ENCODE assay signal across 8 mouse cellular contexts in genomic region chr10:80574896-80575295, GRCm38 (mm10). TPM values are rescaled to one million over a fixed set of nuclear protein-coding genes. Genes with fewer than 3 reads are reported as not detected.
DNase-seq lines count a peak whose midpoint lies in the region; ATAC-seq and TF ChIP-seq lines count a peak whose summit lies in the region.
"Had no signal": no experiment of that assay in that cellular context is flagged by ENCODE, and none has a peak within 500 bp of the region (broad histone marks: within the 10 kb centered on the region; RNA-seq: fewer than 3 reads in every experiment).

No protein-coding gene starts in this region.

- peaks cover 25% of the 10 kb centered on the region for H3K4me1 ChIP-seq in forebrain, postnatal 0 days (ENCODE audit: insufficient read depth)
- H3K4me1 ChIP-seq in midbrain, embryonic 15.5 days = peaks cover 57% of the 10 kb centered on the region

- no peak overlapping the region for H3K9ac ChIP-seq in forebrain, postnatal 0 days
- no peak overlapping the region for H3K9ac ChIP-seq in midbrain, embryonic 15.5 days

- H3K27ac ChIP-seq in forebrain, postnatal 0 days (ENCODE audit: low read depth, low read length) = no peak overlapping the region
- no peak overlapping the region for H3K27ac ChIP-seq in midbrain, embryonic 15.5 days

- no peak for ATAC-seq in forebrain, postnatal 0 days
- no peak for ATAC-seq in midbrain, embryonic 15.5 days (replicated peaks)
- ATAC-seq in inflammation-experienced regulatory T-cells, adult 6 months = no peak

- WGBS in forebrain, postnatal 0 days = 80% methylated on average over 3 of the region's 3 CpGs
- WGBS in midbrain, embryonic 15.5 days = 78% methylated on average over 3 of the region's 3 CpGs

- H3K9me3 ChIP-seq in forebrain, postnatal 0 days (ENCODE audit: low read length) = no peaks in the 10 kb centered on the region
- H3K9me3 ChIP-seq in midbrain, embryonic 15.5 days = no peaks in the 10 kb centered on the region

- TF ChIP-seq CTCF in forebrain, postnatal 0 days (IDR thresholded peaks at IDR 0.05; ENCODE audit: low read depth) = no peak

- no peaks in the 10 kb centered on the region for H3K27me3 ChIP-seq in forebrain, postnatal 0 days (ENCODE audit: insufficient read depth, low read length)
- no peaks in the 10 kb centered on the region for H3K27me3 ChIP-seq in midbrain, embryonic 15.5 days (replicated peaks)

- H3K4me3 ChIP-seq in forebrain, postnatal 0 days (ENCODE audit: low read depth, low read length) = no peak overlapping the region
- no peak overlapping the region for H3K4me3 ChIP-seq in midbrain, embryonic 15.5 days

- peak; percentile 37 for DNase-seq in layer of hippocampus, adult 9-11 months
- DNase-seq in layer of hippocampus, postnatal 36 days = no peak
- DNase-seq in brain, adult 2 months (ENCODE audit: low read depth, low spot score) = peak; percentile 60
- no peak for DNase-seq in forebrain, postnatal 0 days
- no peak for DNase-seq in urinary bladder, adult 18-20 months (ENCODE audit: low spot score in 2 of 2)
- DNase-seq: gastrocnemius, postnatal 25 days had no signal

- peak overlapping the region; percentile 91 for H3K4me2 ChIP-seq in forebrain, postnatal 0 days (ENCODE audit: low read depth)
- H3K4me2 ChIP-seq in midbrain, embryonic 15.5 days = peak overlapping the region; percentile 85

- H3K36me3 ChIP-seq in forebrain, postnatal 0 days (ENCODE audit: insufficient read depth) = no peaks in the 10 kb centered on the region
- no peaks in the 10 kb centered on the region for H3K36me3 ChIP-seq in midbrain, embryonic 15.5 days (replicated peaks)

RNA-seq across cellular contexts. Expression of gene Klf16, which starts 2.2 kb away (rescaled TPM):
- 10 to 100 TPM; 51.7 to 56.8 TPM for total RNA-seq in layer of hippocampus, postnatal 36 days (2021)
- 17.9 and 18.7 TPM in 2 replicates for total RNA-seq in forebrain, postnatal 0 days (2014; rRNA removed)
- polyA plus RNA-seq in forebrain, postnatal 0 days (2015; fragmentation: Nextera tagmentation; extraction: Ambion mirVana) = 13.3 and 14.1 TPM in 2 replicates
- 6.0 and 6.3 TPM in 2 replicates for polyA plus RNA-seq in midbrain, embryonic 15.5 days (2015; fragmentation: Nextera tagmentation; extraction: Ambion mirVana)
- 1 to 10 TPM; 6.3 to 7.1 (median 6.8) TPM for polyA plus RNA-seq in inflammation-experienced regulatory T-cells, adult 6 months (2017; shearing (Covaris generic))

RNA-seq across cellular contexts. Expression of gene Rexo1, which starts 13.5 kb away (rescaled TPM):
- total RNA-seq in layer of hippocampus, postnatal 36 days (2021) = 10 to 100 TPM; 43.9 to 49.3 TPM
- total RNA-seq in forebrain, postnatal 0 days (2014; rRNA removed) = 40.3 and 41.9 TPM in 2 replicates
- polyA plus RNA-seq in forebrain, postnatal 0 days (2015; fragmentation: Nextera tagmentation; extraction: Ambion mirVana) = 27.9 and 30.5 TPM in 2 replicates
- polyA plus RNA-seq in midbrain, embryonic 15.5 days (2015; fragmentation: Nextera tagmentation; extraction: Ambion mirVana) = 33.9 and 35.0 TPM in 2 replicates
- 10 to 100 TPM; 11.3 to 18.6 (median 14.9) TPM for polyA plus RNA-seq in inflammation-experienced regulatory T-cells, adult 6 months (2017; shearing (Covaris generic))

RNA-seq across cellular contexts. Expression of gene Abhd17a, which starts 15.2 kb away (rescaled TPM):
- total RNA-seq in layer of hippocampus, postnatal 36 days (2021) = 100 to 1,000 TPM; 161 to 176 TPM
- 156 and 201 TPM in 2 replicates for total RNA-seq in forebrain, postnatal 0 days (2014; rRNA removed)
- polyA plus RNA-seq in forebrain, postnatal 0 days (2015; fragmentation: Nextera tagmentation; extraction: Ambion mirVana) = 154 and 155 TPM in 2 replicates
- 126 and 152 TPM in 2 replicates for polyA plus RNA-seq in midbrain, embryonic 15.5 days (2015; fragmentation: Nextera tagmentation; extraction: Ambion mirVana)
- 10 to 100 TPM in 2 of 3 experiments, 1 to 10 TPM in 1; 8.6 to 12.0 (median 11.4) TPM for polyA plus RNA-seq in inflammation-experienced regulatory T-cells, adult 6 months (2017; shearing (Covaris generic))

RNA-seq across cellular contexts. Expression of gene Scamp4, which starts 27.8 kb away (rescaled TPM):
- 10 to 100 TPM; 41.8 to 44.9 TPM for total RNA-seq in layer of hippocampus, postnatal 36 days (2021)
- 21.0 and 24.1 TPM in 2 replicates for total RNA-seq in forebrain, postnatal 0 days (2014; rRNA removed)
- polyA plus RNA-seq in forebrain, postnatal 0 days (2015; fragmentation: Nextera tagmentation; extraction: Ambion mirVana) = 86.8 and 87.9 TPM in 2 replicates
- polyA plus RNA-seq in midbrain, embryonic 15.5 days (2015; fragmentation: Nextera tagmentation; extraction: Ambion mirVana) = 65.0 and 66.2 TPM in 2 replicates
- polyA plus RNA-seq in inflammation-experienced regulatory T-cells, adult 6 months (2017; shearing (Covaris generic)) = 100 to 1,000 TPM in 2 of 3 experiments, 10 to 100 TPM in 1; 96.2 to 110 (median 108) TPM

RNA-seq across cellular contexts. Expression of gene Adat3, which starts 27.8 kb away (rescaled TPM):
- 1 to 10 TPM; 3.8 to 4.5 TPM for total RNA-seq in layer of hippocampus, postnatal 36 days (2021)
- total RNA-seq in forebrain, postnatal 0 days (2014; rRNA removed) = 3.0 and 4.9 TPM in 2 replicates
- 4.2 and 4.5 TPM in 2 replicates for polyA plus RNA-seq in forebrain, postnatal 0 days (2015; fragmentation: Nextera tagmentation; extraction: Ambion mirVana)
- polyA plus RNA-seq in midbrain, embryonic 15.5 days (2015; fragmentation: Nextera tagmentation; extraction: Ambion mirVana) = 6.0 and 6.9 TPM in 2 replicates
- polyA plus RNA-seq in inflammation-experienced regulatory T-cells, adult 6 months (2017; shearing (Covaris generic)) = 1 to 10 TPM; 2.6 to 4.2 (median 3.1) TPM

Comparison
In these comparisons a context has a peak if more than half of its experiments do, and no peak if none do; other contexts are left out.
1. DNase-seq: peak in layer of hippocampus, adult 9-11 months (single experiment) and brain, adult 2 months (single experiment); none in layer of hippocampus, postnatal 36 days (0 of 2), forebrain, postnatal 0 days (single experiment) and urinary bladder, adult 18-20 months (0 of 2).